Mouse (Mus musculus) midbrain, postnatal 0 days (tissue): ENCODE data around the gene Ubap1. TPM values are rescaled to one million over a fixed set of nuclear protein-coding genes. Genes with fewer than 3 reads are reported as not detected.

Experiments used
- ATAC-seq: fragments of 200-750 bp; cut with Nextera tagmentation; 2 replicates; pipeline ENCODE4 v1.8.0; 2017; ENCODE audit warnings: moderate number of reproducible peaks, mild to moderate bottlenecking, moderate TSS enrichment, moderate library complexity; ENCODE audit not compliant: low FRiP score
- DNase-seq: peaks from one replicate; pipeline ENCODE4 v3.0.0-alpha.2; 2015; ENCODE audit warnings: low spot score
- H3K27ac ChIP-seq: fragments of 300-500 bp; sonication (generic); 2 replicates; pipeline ENCODE4 v1.5.1; 2014; ENCODE audit warnings: low read depth, mild to moderate bottlenecking, low read length, mixed read lengths
- H3K27me3 ChIP-seq: fragments of 300-500 bp; sonication (generic); 2 replicates; pipeline ENCODE4 v1.6.1; 2014; ENCODE audit warnings: low read length, control low read depth, mixed read lengths; ENCODE audit not compliant: insufficient read depth
- H3K36me3 ChIP-seq: fragments of 300-500 bp; sonication (generic); 2 replicates; pipeline ENCODE4 v1.6.1; 2014; ENCODE audit warnings: low read length, control low read depth, mixed read lengths; ENCODE audit not compliant: insufficient read depth
- H3K4me1 ChIP-seq: fragments of 300-500 bp; sonication (generic); 2 replicates; pipeline ENCODE4 v1.6.1; 2014; ENCODE audit warnings: mild to moderate bottlenecking, control low read depth, antibody characterized with exemption, low read length, mixed read lengths; ENCODE audit not compliant: insufficient read depth
- H3K4me2 ChIP-seq: fragments of 300-500 bp; sonication (generic); 2 replicates; pipeline ENCODE4 v1.6.1; 2014; ENCODE audit warnings: low read depth, mild to moderate bottlenecking, low read length, mixed read lengths; ENCODE audit not compliant: poor library complexity, severe bottlenecking
- H3K4me3 ChIP-seq: fragments of 300-500 bp; sonication (generic); 2 replicates; pipeline ENCODE4 v1.5.1; 2014; ENCODE audit warnings: low read depth, mild to moderate bottlenecking, low read length, moderate library complexity
- H3K9ac ChIP-seq: fragments of 300-500 bp; sonication (generic); replicated peaks from 2 replicates; pipeline ENCODE4 v1.6.1; 2014; ENCODE audit warnings: mild to moderate bottlenecking, low read length, moderate library complexity, mixed read lengths; ENCODE audit not compliant: poor library complexity, severe bottlenecking
- H3K9me3 ChIP-seq: fragments of 300-500 bp; sonication (generic); 2 replicates; pipeline ENCODE4 v1.6.1; 2016; ENCODE audit warnings: low read length, control low read depth
- CTCF ChIP-seq: IDR thresholded peaks from 2 replicates; pipeline ENCODE4 v1.5.1; 2016; ENCODE audit warnings: antibody characterized with exemption, mild to moderate bottlenecking
- WGBS: fragments of 180-500 bp; shearing (Covaris S2); extraction: QIAGEN DNeasy Blood & Tissue Kit; methylation state at CpG from one replicate; pipeline ENCODE4 v1.1.7; 2014; 5-methylcytosine and 5-hydroxymethylcytosine counted together
- polyA plus RNA-seq: library from polyadenylated mRNA; unstranded; fragments of >200 nt; fragmentation: Nextera tagmentation; extraction: Ambion mirVana; gene quantifications from 2 replicates; pipeline ENCODE4 v1.2.1, GENCODE M21; 2015
- total RNA-seq: library from RNA; depleted of rRNA; stranded (reverse); fragments of >200 nt; gene quantifications from 2 replicates; pipeline ENCODE4 v1.2.3, GENCODE M21; 2014

The Ubap1 gene
- total and polyA plus RNA-seq, 2 experiments from 2014 or later, result 35.0 to 58.8 TPM

DNA sequence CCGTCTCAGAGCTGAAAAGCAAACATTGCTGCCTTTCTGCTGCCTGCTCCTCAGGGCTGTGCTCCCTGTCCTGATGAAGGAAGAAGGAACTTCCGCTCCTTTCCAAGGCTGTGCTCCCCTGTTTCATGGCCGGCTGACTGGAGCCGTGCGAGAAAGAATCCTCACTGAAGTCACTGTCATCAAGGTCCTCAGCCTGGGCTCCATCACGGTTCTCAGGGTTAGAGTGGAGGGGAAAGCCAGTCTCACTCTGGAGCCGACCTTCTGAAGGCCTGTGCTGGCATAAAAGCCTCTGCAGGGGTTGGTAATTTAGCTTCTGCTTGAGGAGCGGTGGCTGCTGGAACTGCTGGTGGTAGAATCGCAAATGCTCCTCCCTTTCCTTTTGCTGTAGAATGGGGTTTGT is 45.9 kb downstream of the Ubap1 start:
- 85% methylated on average over 9 of the region's 9 CpGs for WGBS
- H3K4me1 ChIP-seq, result no peaks in the 10 kb centered on the region
- ATAC-seq (no peak), DNase-seq (no peak)
- no peaks in the 10 kb centered on the region for H3K27me3 ChIP-seq
- no peak for TF ChIP-seq CTCF
- no peak overlapping the region for H3K4me2 ChIP-seq
- no peak overlapping the region for H3K27ac ChIP-seq
- no peak overlapping the region for H3K4me3 ChIP-seq
- H3K9ac ChIP-seq, result no peak overlapping the region
- H3K36me3 ChIP-seq, result peaks cover 20% of the 10 kb centered on the region; the same call in 1 of the 2 replicates
- H3K9me3 ChIP-seq, result no peaks in the 10 kb centered on the region

DNA sequence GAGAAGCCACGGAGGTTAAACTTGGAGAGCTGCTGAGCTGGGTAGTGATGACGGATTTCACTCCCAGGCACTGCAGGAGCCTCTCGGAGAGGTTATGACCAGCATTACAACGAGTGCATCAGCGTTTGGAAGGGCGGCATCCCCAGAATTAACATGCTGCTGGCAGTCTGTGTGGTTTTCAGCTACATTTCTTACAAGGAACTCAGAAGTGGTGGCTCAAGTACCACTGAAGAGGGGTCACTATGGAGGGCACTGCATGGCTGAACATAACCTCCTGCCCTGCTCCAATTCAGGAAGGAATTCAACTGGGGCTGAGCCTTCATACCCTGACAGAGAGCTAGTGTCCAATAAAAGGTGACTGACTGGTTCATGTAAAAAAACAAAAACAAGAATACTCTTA is 49.6 kb downstream of the Ubap1 start:
- 81% methylated on average over 6 of the region's 6 CpGs for WGBS

GRCm38 (mm10) chr4:41399904-41400303 is 51.1 kb downstream of the Ubap1 start:
- DNase-seq (no peak), ATAC-seq (no peak)
- H3K9ac ChIP-seq, result no peak overlapping the region
- peaks cover 10% of the 10 kb centered on the region; the same call in 1 of the 2 replicates for H3K36me3 ChIP-seq
- H3K27me3 ChIP-seq, result no peaks in the 10 kb centered on the region
- no peaks in the 10 kb centered on the region for H3K9me3 ChIP-seq
- H3K4me3 ChIP-seq, result no peak overlapping the region
- no peak overlapping the region for H3K27ac ChIP-seq
- 85% methylated on average over 5 of the region's 5 CpGs for WGBS
- no peak overlapping the region for H3K4me2 ChIP-seq
- no peak for TF ChIP-seq CTCF
- no peaks in the 10 kb centered on the region for H3K4me1 ChIP-seq

More for the DNA sequence above, 49.6 kb downstream of the Ubap1 start:
- H3K4me3 ChIP-seq, result no peak overlapping the region
- no peaks in the 10 kb centered on the region for H3K4me1 ChIP-seq
- no peak for ATAC-seq
- H3K27ac ChIP-seq, result no peak overlapping the region
- H3K9me3 ChIP-seq, result no peaks in the 10 kb centered on the region
- DNase-seq, result no peak
- TF ChIP-seq CTCF, result no peak
- H3K27me3 ChIP-seq, result no peaks in the 10 kb centered on the region
- no peak overlapping the region for H3K4me2 ChIP-seq
- peaks cover 13% of the 10 kb centered on the region; the same call in 1 of the 2 replicates for H3K36me3 ChIP-seq
- no peak overlapping the region for H3K9ac ChIP-seq

DNA sequence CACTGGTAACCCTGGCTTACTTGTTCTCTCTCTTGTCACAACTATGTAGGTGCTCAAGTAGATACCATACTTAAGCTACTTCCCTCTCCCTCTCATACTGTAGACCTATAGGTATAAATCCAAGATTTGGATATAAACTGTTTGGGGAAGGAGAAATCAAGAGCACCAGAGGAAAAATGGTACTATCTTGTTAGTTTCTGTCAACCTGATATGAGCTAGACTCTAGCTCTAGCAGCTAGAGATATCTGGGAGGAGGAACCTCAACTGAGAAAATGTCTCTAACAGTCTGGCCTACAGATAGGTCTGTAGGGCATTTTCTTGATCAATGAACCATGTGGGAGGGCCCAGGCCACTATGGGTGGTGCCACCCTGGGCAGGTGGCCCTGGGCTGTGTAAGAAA is 52.4 kb downstream of the Ubap1 start:
- TF ChIP-seq CTCF, result no peak
- Histone ChIP-seq H3K4me1 (no peaks in the 10 kb centered on the region), H3K27me3 (no peaks in the 10 kb centered on the region), H3K36me3 (peaks cover 10% of the 10 kb centered on the region; the same call in 1 of the 2 replicates), H3K27ac (no peak overlapping the region), H3K4me3 (no peak overlapping the region), H3K9ac (no peak overlapping the region), H3K4me2 (no peak overlapping the region), H3K9me3 (no peaks in the 10 kb centered on the region)
- ATAC-seq (no peak), DNase-seq (no peak)

- no peak overlapping the region for H3K4me3 ChIP-seq
- DNase-seq (no peak), ATAC-seq (no peak)
- no peak overlapping the region for H3K4me2 ChIP-seq
- no peak overlapping the region for H3K27ac ChIP-seq
- no peaks in the 10 kb centered on the region for H3K4me1 ChIP-seq
- no peaks in the 10 kb centered on the region for H3K27me3 ChIP-seq
- no peak for TF ChIP-seq CTCF
- 97% methylated on average over 5 of the region's 5 CpGs for WGBS
- H3K9ac ChIP-seq, result no peak overlapping the region
- H3K36me3 ChIP-seq, result peaks cover 10% of the 10 kb centered on the region; the same call in 1 of the 2 replicates
- H3K9me3 ChIP-seq, result no peaks in the 10 kb centered on the region
These were observed 52.8 kb downstream of the Ubap1 start for GRCm38 (mm10) chr4:41401573-41401972.

GRCm38 (mm10) chr4:41406597-41406996 is 57.8 kb downstream of the Ubap1 start:
- no peak overlapping the region for H3K9ac ChIP-seq

More at GRCm38 (mm10) chr4:41406597-41406996, 57.8 kb downstream of the Ubap1 start:
- Histone ChIP-seq H3K36me3 (no peaks in the 10 kb centered on the region), H3K4me1 (no peaks in the 10 kb centered on the region), H3K27ac (no peak overlapping the region), H3K4me2 (no peak overlapping the region), H3K9me3 (no peaks in the 10 kb centered on the region), H3K4me3 (no peak overlapping the region), H3K27me3 (no peaks in the 10 kb centered on the region)
- DNase-seq (no peak), ATAC-seq (no peak)
- WGBS, result 70% methylated on average over 9 of the region's 9 CpGs
- no peak for TF ChIP-seq CTCF
